Mouse (Mus musculus) ES-Bruce4 (cell line): ENCODE measurements at regions not wholly inside any gene's neighbourhood (a gene's known extent, or its start where the extent isn't known, plus 50 kb on each side); places are given as distances from the start of the nearest gene placed in this dataset.

Source experiments
- CTCF ChIP-seq: IDR thresholded peaks from one replicate; pipeline ENCODE4 v1.8.1; 2011; ENCODE audit warnings: low read depth, low read length
- EP300 ChIP-seq: IDR thresholded peaks from 2 replicates; pipeline ENCODE4 v1.6.1; 2011; ENCODE audit warnings: low read depth, low read length; ENCODE audit not compliant: insufficient read depth
- POLR2A ChIP-seq: IDR thresholded peaks from one replicate; pipeline ENCODE4 v1.8.1; 2011; ENCODE audit warnings: low read length; ENCODE audit not compliant: insufficient read depth

DNA sequence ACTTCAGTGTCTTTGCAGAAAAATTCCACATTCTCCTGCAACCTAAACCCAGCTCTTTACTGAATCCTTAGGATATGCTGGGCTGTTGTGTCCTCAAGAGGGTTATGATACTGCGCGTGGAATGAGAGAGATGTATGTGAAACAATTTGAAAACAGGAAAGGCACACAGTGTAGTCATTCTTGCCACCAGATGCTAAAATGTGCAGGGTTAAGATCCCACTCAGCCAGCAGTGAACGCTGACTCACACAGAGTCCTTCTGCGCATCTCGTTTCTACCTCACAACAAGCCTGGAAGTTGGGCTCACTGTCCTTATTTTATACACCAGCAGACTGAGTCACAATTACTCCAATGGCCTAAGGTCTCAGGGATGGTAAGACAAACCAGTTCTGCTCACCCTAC, 59.9 kb upstream of the Max start:
- TF ChIP-seq CTCF (no peak), POLR2A (no peak), EP300 (no peak)
